Mouse (Mus musculus) hindbrain, postnatal 0 days (tissue): ENCODE data around the gene Tra2b. TPM values are rescaled to one million over a fixed set of nuclear protein-coding genes. Genes with fewer than 3 reads are reported as not detected.

Experiments
- ATAC-seq: fragments of 200-750 bp; cut with Nextera tagmentation; 2 replicates; pipeline ENCODE4 v1.8.0; 2017; ENCODE audit warnings: mild to moderate bottlenecking, moderate TSS enrichment, moderate library complexity
- DNase-seq: peaks from one replicate; pipeline ENCODE4 v3.0.0-alpha.2; 2015; ENCODE audit warnings: low spot score
- H3K27ac ChIP-seq: fragments of 300-500 bp; sonication (generic); 2 replicates; pipeline ENCODE4 v1.5.1; 2014; ENCODE audit warnings: mild to moderate bottlenecking
- H3K27me3 ChIP-seq: fragments of 300-500 bp; sonication (generic); 2 replicates; pipeline ENCODE4 v1.6.1; 2014; ENCODE audit warnings: low read length, mixed read lengths; ENCODE audit not compliant: insufficient read depth
- H3K36me3 ChIP-seq: fragments of 300-500 bp; sonication (generic); 2 replicates; pipeline ENCODE4 v1.6.1; 2014; ENCODE audit warnings: low read length, mixed read lengths; ENCODE audit not compliant: insufficient read depth
- H3K4me1 ChIP-seq: fragments of 300-500 bp; sonication (generic); 2 replicates; pipeline ENCODE4 v1.6.1; 2014; ENCODE audit warnings: antibody characterized with exemption, low read length, mixed read lengths; ENCODE audit not compliant: insufficient read depth
- H3K4me2 ChIP-seq: fragments of 300-500 bp; sonication (generic); 2 replicates; pipeline ENCODE4 v1.6.1; 2014; ENCODE audit warnings: low read depth, mild to moderate bottlenecking, low read length, moderate library complexity, mixed read lengths
- H3K4me3 ChIP-seq: fragments of 300-500 bp; sonication (generic); 2 replicates; pipeline ENCODE4 v1.5.1; 2014; ENCODE audit warnings: low read length
- H3K9ac ChIP-seq: fragments of 300-500 bp; sonication (generic); replicated peaks from 2 replicates; pipeline ENCODE4 v1.6.1; 2014; ENCODE audit warnings: mild to moderate bottlenecking, low read length, moderate library complexity, mixed read lengths
- H3K9me3 ChIP-seq: fragments of 300-500 bp; sonication (generic); 2 replicates; pipeline ENCODE4 v1.6.1; 2016; ENCODE audit warnings: low read length, mixed read lengths
- CTCF ChIP-seq: IDR thresholded peaks from 2 replicates; pipeline ENCODE4 v1.5.1; 2016; ENCODE audit warnings: antibody characterized with exemption, control low read depth, low read depth
- WGBS: fragments of 180-500 bp; shearing (Covaris S2); extraction: QIAGEN DNeasy Blood & Tissue Kit; methylation state at CpG from one replicate; pipeline ENCODE4 v1.1.7; 2014; 5-methylcytosine and 5-hydroxymethylcytosine counted together
- polyA plus RNA-seq: library from polyadenylated mRNA; unstranded; fragments of >200 nt; fragmentation: Nextera tagmentation; extraction: Ambion mirVana; gene quantifications from 2 replicates; pipeline ENCODE4 v1.2.1, GENCODE M21; 2015
- total RNA-seq: library from RNA; depleted of rRNA; stranded (reverse); fragments of >200 nt; gene quantifications from 2 replicates; pipeline ENCODE4 v1.2.3, GENCODE M21; 2014

The Tra2b gene
- total and polyA plus RNA-seq, 2 experiments from 2014 or later: 117 to 202 TPM

DNA sequence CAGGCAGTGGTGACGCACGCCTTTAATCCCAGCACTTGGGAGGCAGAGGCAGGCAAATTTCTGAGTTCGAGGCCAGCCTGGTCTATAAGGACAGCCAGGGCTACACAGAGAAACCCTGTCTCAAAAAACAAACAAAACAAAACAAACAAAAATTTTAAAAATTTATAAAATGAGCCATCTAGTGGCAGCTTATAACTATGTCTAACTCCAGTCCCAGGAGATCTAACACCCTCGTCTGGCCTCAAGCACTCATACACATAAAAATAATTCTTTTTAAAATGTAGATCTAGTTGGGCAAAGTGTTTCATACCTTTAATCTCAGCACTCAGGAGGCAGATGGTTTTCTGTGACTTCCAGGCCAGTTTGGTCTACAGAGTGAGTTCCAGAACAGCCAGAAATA, 26.6 kb upstream of the Tra2b start:
- H3K27me3 ChIP-seq: no peaks in the 10 kb centered on the region
- DNase-seq (no peak), ATAC-seq (no peak)
- H3K9ac ChIP-seq: no peak overlapping the region
- no peak overlapping the region for H3K4me3 ChIP-seq
- H3K4me2 ChIP-seq: no peak overlapping the region
- no peak overlapping the region for H3K27ac ChIP-seq
- H3K36me3 ChIP-seq: no peaks in the 10 kb centered on the region
- 0 out of 2 replicates have a peak, but pooled peaks cover 3% of the 10 kb centered on the region for H3K9me3 ChIP-seq
- H3K4me1 ChIP-seq: no peaks in the 10 kb centered on the region
- WGBS: 88% methylated on average over 4 of the region's 4 CpGs
- no peak for TF ChIP-seq CTCF

DNA sequence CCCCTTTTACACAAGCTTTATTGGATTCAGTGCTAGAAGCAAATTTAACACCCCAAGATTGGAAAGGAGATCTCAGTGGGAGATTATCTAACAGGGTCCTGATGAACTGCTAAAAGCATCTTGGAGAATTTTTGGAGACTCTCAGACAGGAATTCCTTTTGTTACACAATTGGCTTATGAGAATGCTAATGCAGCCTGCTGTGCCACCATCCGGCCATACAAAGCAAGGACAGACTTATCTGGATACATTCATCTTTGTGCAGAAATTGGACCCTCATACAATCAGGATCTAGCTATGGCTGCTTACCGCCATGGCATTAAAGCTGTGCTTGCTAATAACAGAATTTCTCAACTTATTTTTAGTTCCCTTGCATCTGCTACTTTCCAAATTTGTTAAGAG, 23.8 kb upstream of the Tra2b start:
- H3K9ac ChIP-seq: no peak overlapping the region
- H3K4me1 ChIP-seq: no peaks in the 10 kb centered on the region
- H3K36me3 ChIP-seq: no peaks in the 10 kb centered on the region
- TF ChIP-seq CTCF: peak; percentile 61
- no peak overlapping the region for H3K4me2 ChIP-seq
- WGBS: 54% methylated on average over 2 of the region's 2 CpGs
- H3K27me3 ChIP-seq: no peaks in the 10 kb centered on the region
- no peak overlapping the region for H3K27ac ChIP-seq
- peak; percentile 35 for DNase-seq
- 0 out of 2 replicates have a peak, but pooled peaks cover 3% of the 10 kb centered on the region for H3K9me3 ChIP-seq
- no peak overlapping the region for H3K4me3 ChIP-seq
- no peak for ATAC-seq

DNA sequence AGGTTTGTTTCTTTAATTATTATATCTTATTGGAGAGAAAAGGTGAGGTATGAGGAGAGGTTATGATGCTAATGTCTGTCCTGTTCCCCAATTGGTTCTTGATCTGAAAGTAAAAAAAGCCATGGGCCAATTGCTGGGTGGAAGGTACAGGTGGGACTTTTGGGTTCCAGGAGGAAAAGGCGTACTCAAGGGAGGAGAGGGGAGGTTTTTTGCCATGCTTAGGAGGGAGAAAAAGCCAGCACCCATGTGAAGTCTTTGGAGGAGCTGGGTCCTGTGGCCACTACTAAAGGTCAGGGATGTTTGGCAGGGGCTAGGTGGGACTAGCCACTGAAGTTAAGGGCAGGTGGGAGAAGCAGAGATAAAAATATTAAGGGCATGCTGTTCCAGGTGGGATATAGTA, 21.2 kb upstream of the Tra2b start:
- H3K27ac ChIP-seq: no peak overlapping the region
- ATAC-seq: no peak
- DNase-seq: no peak
- no peaks in the 10 kb centered on the region for H3K27me3 ChIP-seq
- no peaks in the 10 kb centered on the region for H3K36me3 ChIP-seq
- no peak overlapping the region for H3K4me3 ChIP-seq
- no peak overlapping the region for H3K9ac ChIP-seq
- TF ChIP-seq CTCF: no peak
- H3K9me3 ChIP-seq: 0 out of 2 replicates have a peak, but pooled peaks cover 3% of the 10 kb centered on the region
- no peak overlapping the region for H3K4me2 ChIP-seq
- H3K4me1 ChIP-seq: no peaks in the 10 kb centered on the region
- WGBS: 90% methylated on average over 1 of the region's 1 CpGs

DNA sequence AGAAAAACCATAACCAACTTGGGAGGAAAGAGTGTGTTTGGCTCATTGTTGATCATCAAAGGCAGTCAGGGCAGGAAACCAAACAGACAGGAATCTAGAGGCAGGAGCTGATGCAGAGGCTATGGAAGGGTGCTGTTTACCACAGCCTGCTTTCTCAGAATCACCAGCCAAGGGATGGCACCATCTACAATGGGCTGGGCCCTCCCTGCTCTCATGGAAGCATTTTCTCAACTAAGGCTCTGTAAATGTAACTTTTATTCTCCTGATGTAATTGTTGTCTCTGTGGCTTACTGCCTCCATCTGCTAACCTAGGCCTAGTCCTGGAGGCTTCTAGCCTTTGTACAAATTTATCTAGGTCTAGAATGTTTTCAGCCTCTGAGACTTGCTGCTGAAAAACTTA, 10.7 kb upstream of the Tra2b start:
- H3K36me3 ChIP-seq: no peaks in the 10 kb centered on the region
- no peaks in the 10 kb centered on the region for H3K9me3 ChIP-seq
- H3K27me3 ChIP-seq: no peaks in the 10 kb centered on the region
- H3K4me2 ChIP-seq: no peak overlapping the region
- TF ChIP-seq CTCF: no peak
- no peak for ATAC-seq
- H3K4me3 ChIP-seq: no peak overlapping the region
- DNase-seq: no peak
- H3K27ac ChIP-seq: no peak overlapping the region
- H3K4me1 ChIP-seq: no peaks in the 10 kb centered on the region
- H3K9ac ChIP-seq: no peak overlapping the region

DNA sequence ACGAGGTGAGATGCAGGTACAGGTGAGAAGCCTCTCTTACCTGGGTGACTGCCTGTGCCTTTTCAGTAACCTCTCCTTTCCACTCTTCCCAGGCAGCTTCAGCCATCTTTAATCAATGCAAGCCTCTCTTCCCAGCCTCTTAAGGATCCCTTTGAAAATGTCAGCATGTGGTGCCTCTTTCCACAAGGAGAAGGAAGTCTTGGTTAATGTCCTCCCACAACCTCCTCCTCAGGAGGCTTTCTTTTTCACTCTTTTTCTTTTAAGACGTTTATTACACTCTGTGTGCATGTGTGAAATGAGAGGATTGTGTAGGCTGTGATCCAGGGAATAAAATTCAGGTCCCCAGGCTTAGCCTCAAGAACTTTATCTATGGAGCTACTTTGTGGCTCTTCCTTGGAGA, 9.3 kb upstream of the Tra2b start:
- Histone ChIP-seq H3K4me1 (no peaks in the 10 kb centered on the region), H3K9me3 (no peaks in the 10 kb centered on the region), H3K27ac (no peak overlapping the region), H3K4me3 (no peak overlapping the region), H3K27me3 (no peaks in the 10 kb centered on the region), H3K4me2 (no peak overlapping the region), H3K36me3 (no peaks in the 10 kb centered on the region), H3K9ac (no peak overlapping the region)
- no peak for TF ChIP-seq CTCF
- ATAC-seq (no peak), DNase-seq (no peak)
- 50% methylated on average over 2 of the region's 2 CpGs for WGBS

DNA sequence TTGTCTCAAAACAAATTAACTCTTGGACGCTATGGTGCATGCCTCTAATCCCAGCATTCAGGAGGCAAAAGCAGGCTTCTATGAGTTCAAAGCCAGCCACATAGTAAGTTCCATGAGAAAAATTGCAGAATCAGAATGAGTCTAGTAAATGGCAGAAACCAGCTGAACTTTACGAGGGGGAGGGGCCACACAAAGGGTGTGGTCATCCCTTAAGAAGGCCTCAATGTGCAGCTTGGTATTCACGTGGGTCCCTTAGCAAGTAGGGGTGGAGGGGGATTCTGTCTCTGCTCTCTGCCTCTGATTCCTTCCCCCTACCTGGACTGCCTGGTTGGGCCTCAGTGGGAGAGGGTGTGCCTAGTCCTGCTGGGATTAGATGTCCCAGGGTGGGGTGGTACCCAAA, 4.7 kb upstream of the Tra2b start:
- peaks cover 5% of the 10 kb centered on the region; the same call in 1 of the 2 replicates for H3K4me1 ChIP-seq
- WGBS: 66% methylated on average over 3 of the region's 3 CpGs
- H3K4me3 ChIP-seq: no peak overlapping the region
- H3K27ac ChIP-seq: no peak overlapping the region
- no peak overlapping the region for H3K9ac ChIP-seq
- H3K4me2 ChIP-seq: no peak overlapping the region
- H3K27me3 ChIP-seq: no peaks in the 10 kb centered on the region
- DNase-seq (no peak), ATAC-seq (no peak)
- no peak for TF ChIP-seq CTCF
- no peaks in the 10 kb centered on the region for H3K9me3 ChIP-seq
- no peaks in the 10 kb centered on the region for H3K36me3 ChIP-seq

DNA sequence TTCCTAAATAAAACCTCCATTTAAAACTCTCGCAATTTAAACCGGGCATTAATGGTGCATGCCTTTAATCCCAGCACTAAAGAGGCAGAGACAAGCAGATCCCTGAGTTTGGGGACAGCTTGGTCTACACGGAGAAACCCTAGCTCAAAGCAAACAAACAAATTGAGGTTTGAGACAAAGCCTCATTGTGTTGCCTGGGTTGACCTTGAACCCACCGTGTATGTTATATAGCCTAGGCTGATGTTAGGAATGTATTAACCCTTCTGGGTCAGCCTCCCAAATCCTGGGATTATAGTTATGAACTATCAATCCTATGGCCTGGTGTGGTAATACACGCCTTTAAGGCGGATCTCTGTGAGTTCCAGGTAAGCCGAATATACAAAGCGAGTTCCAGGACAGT, 579 bp upstream of the Tra2b start:
- H3K9me3 ChIP-seq: no peaks in the 10 kb centered on the region
- TF ChIP-seq CTCF: no peak
- ATAC-seq (no peak), DNase-seq (peak; percentile 15)
- no peaks in the 10 kb centered on the region for H3K36me3 ChIP-seq
- H3K27ac ChIP-seq: peak overlapping the region; percentile 97
- H3K4me3 ChIP-seq: peak overlapping the region; percentile 91
- peak overlapping the region; percentile 92 for H3K9ac ChIP-seq
- H3K4me1 ChIP-seq: peaks cover 17% of the 10 kb centered on the region
- H3K4me2 ChIP-seq: peak overlapping the region; percentile 56
- WGBS: 46% methylated on average over 8 of the region's 8 CpGs
- no peaks in the 10 kb centered on the region for H3K27me3 ChIP-seq
